Mouse (Mus musculus): ENCODE results near the gene Nfam1.

GRCm38 (mm10) chr15:83037755-83038483, 4.8 kb upstream of the Nfam1 start:
- peak; percentile 97 for TF ChIP-seq CTCF (IDR thresholded peaks at IDR 0.05; ENCODE audit: low read depth, low read length)
- TF ChIP-seq POLR2A (IDR thresholded peaks at IDR 0.05; ENCODE audit: borderline replicate concordance, low read depth, low read length): no peak

Measured in bone marrow macrophage, adult 2 months (primary cell).